Mouse (Mus musculus): ENCODE results near the gene Sec14l2.

GRCm38 (mm10) chr11:4158676-4159075 lies 35.5 kb upstream of the Sec14l2 start:
- TF ChIP-seq POLR2A (IDR thresholded peaks at IDR 0.05; ENCODE audit: low read depth, low read length) (no peak), CTCF (conservative IDR thresholded peaks at IDR 0.05 in 1 of 2, IDR thresholded peaks at IDR 0.05 in 1 of 2; ENCODE audit: low read depth in 2 of 2, low read length in 2 of 2) (no peak), SMC3 (IDR thresholded peaks at IDR 0.05; ENCODE audit: low read depth, low read length) (no peak), HCFC1 (IDR thresholded peaks at IDR 0.05; ENCODE audit: low read depth, low read length) (no peak), SIN3A (IDR thresholded peaks at IDR 0.05; ENCODE audit: low read length) (no peak), BHLHE40 (IDR thresholded peaks at IDR 0.05; ENCODE audit: low read depth, low read length) (no peak)

Measured in CH12.LX (cell line).